Mouse (Mus musculus) liver, adult 2 months (tissue): ENCODE data around the gene Pp2d1.

Experiments used
- CTCF ChIP-seq: fragments of 200-500 bp; IDR thresholded peaks from 2 replicates; pipeline ENCODE4 v1.5.1; 2011; ENCODE audit warnings: low read depth, low read length, control low read depth
- POLR2A ChIP-seq: fragments of 200-500 bp; IDR thresholded peaks from 2 replicates; pipeline ENCODE4 v1.6.1; 2011; ENCODE audit warnings: low read length, control low read depth; ENCODE audit not compliant: insufficient read depth; ENCODE audit errors: extremely low read depth

DNA sequence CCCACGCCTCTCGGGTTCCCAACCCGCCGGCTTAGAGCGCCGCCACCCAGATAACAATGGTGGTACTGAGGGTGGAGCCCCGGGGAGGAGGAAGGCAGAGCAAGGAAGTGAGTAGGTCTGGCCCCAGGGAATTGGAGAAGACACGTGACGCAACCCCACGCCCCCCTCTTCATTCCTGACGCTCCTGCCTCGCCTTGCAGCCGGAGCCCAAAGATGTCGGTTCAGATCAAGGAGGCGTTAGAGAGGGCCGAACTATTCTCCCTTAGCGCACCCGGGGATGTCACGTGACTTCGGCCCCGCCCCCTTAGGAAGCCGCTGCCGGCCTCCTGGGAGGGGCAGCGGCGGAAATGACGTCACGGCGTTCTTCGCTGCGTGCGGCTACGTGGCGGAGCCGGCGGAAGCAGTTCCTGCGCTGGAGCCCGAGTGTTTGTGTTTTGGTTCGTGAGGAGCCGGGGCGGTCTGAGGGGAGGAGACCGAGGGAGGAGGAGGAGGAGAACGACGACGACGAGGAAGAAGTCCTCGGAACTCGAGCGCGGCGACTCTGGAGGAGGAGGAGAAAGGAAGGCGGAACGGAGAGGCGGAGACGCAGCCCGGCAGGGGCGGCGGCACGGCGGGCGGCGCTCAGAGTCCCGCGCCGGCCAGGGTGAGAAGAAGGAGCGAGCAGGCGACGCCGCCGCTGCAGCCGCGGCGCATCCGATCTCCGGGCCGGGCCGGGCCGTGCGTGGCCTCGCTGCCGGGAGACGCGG lies 60.2 kb downstream of the Pp2d1 start, which contains the start of gene Rab5a:
- TF ChIP-seq POLR2A (peak; percentile 85), CTCF (peak; percentile 31)
